Mouse (Mus musculus) left cerebral cortex, adult 2 months (tissue): ENCODE results near the gene Arrdc1. TPM values are rescaled to one million over a fixed set of nuclear protein-coding genes. Genes with fewer than 3 reads are reported as not detected.

Experiments
- DNase-seq, 2 experiments: peaks; one replicate each; pipeline ENCODE4 v3.0.0; 2021 to 2022; ENCODE audit warnings: low spot score in 2 of 2, mixed read lengths in 1 of 2; ENCODE audit errors: extremely low spot score in 1 of 2
- H3K27ac ChIP-seq: fragments of 200-600 bp; 2 replicates; pipeline ENCODE4 v1.8.1; 2022
- H3K4me3 ChIP-seq: fragments of 200-600 bp; 2 replicates; pipeline ENCODE4 v1.8.1; 2022
- CTCF ChIP-seq: fragments of 200-600 bp; IDR thresholded peaks from 2 replicates; pipeline ENCODE4 v1.8.1; 2022; ENCODE audit warnings: antibody characterized with exemption, mild to moderate bottlenecking, moderate library complexity
- intact Hi-C: fragments of 180-260 bp; cut with DNase I; formaldehyde crosslinking; loops from one replicate; pipeline ENCODE4 v1.15.1; 2025
- microRNA-seq, 2 experiments: library from miRNA; unstranded; fragments of <30 nt; microRNA quantifications; one replicate each; pipeline ENCODE4 v1.2.0; 2021
- total RNA-seq, 2 experiments: library from RNA; stranded (reverse); gene quantifications; 2 replicates each; pipeline ENCODE4 v1.2.3; 2021

The Arrdc1 gene
- total RNA-seq, 2 experiments from 2014 or later, result 17.1 to 18.2 TPM

GRCm38 (mm10) chr2:24892318-24892717 lies 42.7 kb downstream of the Arrdc1 start:
- Histone ChIP-seq H3K27ac (no peak overlapping the region), H3K4me3 (no peak overlapping the region)
- intact Hi-C loops, result no loop called here

GRCm38 (mm10) chr2:24890541-24891447 lies 44.3 kb downstream of the Arrdc1 start:
- TF ChIP-seq CTCF, result no peak
- no peak for DNase-seq
- H3K4me3 ChIP-seq, result no peak overlapping the region
- intact Hi-C loops, result no loop called here
- no peak overlapping the region for H3K27ac ChIP-seq

More at GRCm38 (mm10) chr2:24892318-24892717, 42.7 kb downstream of the Arrdc1 start:
- no peak for TF ChIP-seq CTCF
- no peak for DNase-seq

- DNase-seq, result no peak
- no peak overlapping the region for H3K4me3 ChIP-seq
- intact Hi-C loops, result no loop called here
- TF ChIP-seq CTCF, result peak; percentile 34
- H3K27ac ChIP-seq, result no peak overlapping the region
Measured at GRCm38 (mm10) chr2:24888895-24889294, 46.2 kb downstream of the Arrdc1 start.

GRCm38 (mm10) chr2:24880686-24881085 lies 54.4 kb downstream of the Arrdc1 start:
- no peak for DNase-seq
- no peak overlapping the region for H3K4me3 ChIP-seq
- no peak for TF ChIP-seq CTCF
- H3K27ac ChIP-seq, result no peak overlapping the region
- intact Hi-C loops, result no loop called here

Small RNA genes within 50 kb of the gene (microRNA-seq; reads per million reads assigned to microRNA genes)
- gene Gm22875, result 0 reads per million in 2 experiments

Other genes with a start within 250 kb of the Arrdc1 start
- 10 to 100 TPM; 84.1 to 91.8 TPM for gene Cacna1b, start 172.1 kb downstream of the Arrdc1 start, total RNA-seq
- gene Ehmt1, start 15.6 kb downstream of the Arrdc1 start, total RNA-seq, result 10 to 100 TPM; 53.1 to 59.4 TPM
- 10 to 100 TPM; 36.8 to 37.9 TPM for gene Zmynd19, start 14.5 kb upstream of the Arrdc1 start, total RNA-seq
- 10 to 100 TPM; 29.7 to 32.4 TPM for gene Dph7, start 27.1 kb upstream of the Arrdc1 start, total RNA-seq
- 10 to 100 TPM; 70.3 to 76.3 TPM for gene Mrpl41, start 39.8 kb upstream of the Arrdc1 start, total RNA-seq
- 10 to 100 TPM; 22.0 to 22.2 TPM for gene Pnpla7, start 40.8 kb upstream of the Arrdc1 start, total RNA-seq
- 100 to 1,000 TPM; 442 to 471 TPM for gene Nsmf, start 119.1 kb upstream of the Arrdc1 start, total RNA-seq
- gene Entpd8, start 145.1 kb upstream of the Arrdc1 start, total RNA-seq, result not detected
- gene Noxa1, start 159.9 kb upstream of the Arrdc1 start, total RNA-seq, result not detected
- 10 to 100 TPM; 20.2 to 21.7 TPM for gene Nrarp, start 245.5 kb upstream of the Arrdc1 start, total RNA-seq